ENCODE assay signal across 12 mouse cellular contexts in the genomic region with DNA sequence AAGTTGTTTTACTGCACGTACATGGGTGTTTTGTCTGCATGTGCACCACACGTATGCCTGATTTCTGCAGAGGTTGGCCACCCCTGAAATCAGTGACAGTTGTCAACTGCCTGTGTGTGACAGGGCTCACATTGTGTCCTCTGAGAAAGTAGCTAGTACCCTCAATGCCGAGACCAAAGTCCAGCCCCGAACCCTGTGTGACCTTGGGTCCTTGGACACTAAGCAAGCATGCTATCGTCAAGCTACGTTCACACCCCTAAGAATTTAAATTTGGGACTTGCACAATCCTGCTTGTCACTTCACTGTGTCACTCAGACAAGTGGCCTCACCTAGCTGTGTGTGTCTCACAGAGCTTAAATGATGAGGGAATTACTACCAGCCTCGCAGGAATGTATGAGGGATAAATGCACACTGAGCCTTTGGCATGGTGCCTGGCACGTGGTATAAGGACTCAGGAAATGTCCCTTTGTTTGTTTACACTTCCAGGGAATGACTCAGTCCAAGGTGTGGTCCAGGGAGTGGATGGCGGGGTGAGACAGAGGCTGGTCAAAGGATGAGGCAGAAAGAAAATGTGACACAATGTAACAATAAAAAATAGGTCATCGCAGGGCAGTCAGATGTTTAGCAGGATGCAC. TPM values are rescaled to one million over a fixed set of nuclear protein-coding genes. Genes with fewer than 3 reads are reported as not detected.
DNase-seq lines count a peak whose midpoint lies in the region; ATAC-seq lines count a peak whose summit lies in the region.
"Had no signal": no experiment of that assay in that cellular context is flagged by ENCODE, and none has a peak within 500 bp of the region (broad histone marks: within the 10 kb centered on the region; RNA-seq: fewer than 3 reads in every experiment).

No protein-coding gene starts in this region.

- H3K36me3 ChIP-seq in heart, embryonic 15.5 days: peaks cover 11% of the 10 kb centered on the region; the same call in 1 of the 2 replicates
- 0 out of 2 replicates have a peak, but pooled peaks cover 5% of the 10 kb centered on the region for H3K36me3 ChIP-seq in intestine, embryonic 14.5 days (ENCODE audit: control insufficient read depth, insufficient read depth, low read length)
- no peaks in the 10 kb centered on the region for H3K36me3 ChIP-seq in forebrain, embryonic 11.5 days (ENCODE audit: control insufficient read depth, insufficient read depth, low read length)
- H3K36me3 ChIP-seq in midbrain, embryonic 16.5 days (ENCODE audit: control insufficient read depth, insufficient read depth, low read length): peaks cover 12% of the 10 kb centered on the region

- H3K27me3 ChIP-seq in heart, embryonic 15.5 days: 0 out of 2 replicates have a peak, but pooled peaks cover 3% of the 10 kb centered on the region
- H3K27me3 ChIP-seq in intestine, embryonic 14.5 days (replicated peaks; ENCODE audit: control insufficient read depth, insufficient read depth, low read length): no peaks in the 10 kb centered on the region
- no peaks in the 10 kb centered on the region for H3K27me3 ChIP-seq in forebrain, embryonic 11.5 days (ENCODE audit: control insufficient read depth, insufficient read depth, low read length)
- H3K27me3 ChIP-seq in midbrain, embryonic 16.5 days (ENCODE audit: control insufficient read depth, insufficient read depth, low read depth, low read length): no peaks in the 10 kb centered on the region
- H3K27me3 ChIP-seq: forebrain, embryonic 12.5 days; limb, embryonic 13.5 days had no signal

- H3K4me1 ChIP-seq in heart, embryonic 15.5 days (replicated peaks): peaks cover 7% of the 10 kb centered on the region
- no peaks in the 10 kb centered on the region; the same call in 1 of the 2 replicates for H3K4me1 ChIP-seq in intestine, embryonic 14.5 days (replicated peaks; ENCODE audit: control insufficient read depth, insufficient read depth, low read length)
- H3K4me1 ChIP-seq in forebrain, embryonic 11.5 days (replicated peaks; ENCODE audit: control insufficient read depth, insufficient read depth, low read length): no peaks in the 10 kb centered on the region
- H3K4me1 ChIP-seq in midbrain, embryonic 16.5 days (ENCODE audit: control insufficient read depth, insufficient read depth, low read length): no peaks in the 10 kb centered on the region
- H3K4me1 ChIP-seq: forebrain, embryonic 12.5 days; limb, embryonic 13.5 days had no signal

- no peaks in the 10 kb centered on the region for H3K9me3 ChIP-seq in heart, embryonic 15.5 days (replicated peaks)
- H3K9me3 ChIP-seq in intestine, embryonic 14.5 days (ENCODE audit: control insufficient read depth, low read length): no peaks in the 10 kb centered on the region
- no peaks in the 10 kb centered on the region for H3K9me3 ChIP-seq in forebrain, embryonic 11.5 days (ENCODE audit: control insufficient read depth, low read length)
- H3K9me3 ChIP-seq in midbrain, embryonic 16.5 days (replicated peaks; ENCODE audit: control insufficient read depth, low read length, poor library complexity, severe bottlenecking): peaks cover 4% of the 10 kb centered on the region; the same call in 1 of the 2 replicates
- H3K9me3 ChIP-seq: forebrain, embryonic 12.5 days; heart, embryonic 13.5 days; limb, embryonic 13.5 days had no signal

- H3K9ac ChIP-seq in heart, embryonic 15.5 days: no peak overlapping the region
- H3K9ac ChIP-seq in intestine, embryonic 14.5 days (ENCODE audit: low read length): no peak overlapping the region
- no peak overlapping the region for H3K9ac ChIP-seq in forebrain, embryonic 11.5 days (ENCODE audit: low read length)
- no peak overlapping the region for H3K9ac ChIP-seq in midbrain, embryonic 16.5 days (ENCODE audit: low read depth, low read length)
- H3K9ac ChIP-seq: forebrain, embryonic 12.5 days; heart, embryonic 13.5 days; limb, embryonic 13.5 days had no signal

- DNase-seq in heart, adult 8-10 months (ENCODE audit: low spot score): no peak
- DNase-seq in 416B (ENCODE audit: low read depth) (peak; percentile 47), adipocyte (ENCODE audit: low spot score) (no peak)
- peak; percentile 62 for DNase-seq in intestine, embryonic 14.5 days (ENCODE audit: low spot score)
- peak; percentile 77 for DNase-seq in lung, postnatal 10 days
- DNase-seq in forebrain, embryonic 11.5 days (ENCODE audit: low spot score): no peak
- DNase-seq: adrenal gland, postnatal 10 days had no signal

- H3K27ac ChIP-seq in heart, embryonic 15.5 days: no peak overlapping the region
- H3K27ac ChIP-seq in intestine, embryonic 14.5 days (ENCODE audit: low read depth): no peak overlapping the region
- no peak overlapping the region for H3K27ac ChIP-seq in forebrain, embryonic 11.5 days (ENCODE audit: low read depth, low read length)
- H3K27ac ChIP-seq in midbrain, embryonic 16.5 days (ENCODE audit: low read length): no peak overlapping the region
- H3K27ac ChIP-seq: forebrain, embryonic 12.5 days; heart, embryonic 13.5 days; limb, embryonic 13.5 days had no signal

- H3K4me3 ChIP-seq in heart, embryonic 15.5 days: no peak overlapping the region
- H3K4me3 ChIP-seq in intestine, embryonic 14.5 days (ENCODE audit: low read depth, low read length): no peak overlapping the region
- H3K4me3 ChIP-seq in forebrain, embryonic 11.5 days (ENCODE audit: low read depth, low read length): no peak overlapping the region
- no peak overlapping the region for H3K4me3 ChIP-seq in midbrain, embryonic 16.5 days (ENCODE audit: low read depth, low read length)
- H3K4me3 ChIP-seq: forebrain, embryonic 12.5 days; heart, embryonic 13.5 days; limb, embryonic 13.5 days had no signal

- no peak overlapping the region for H3K4me2 ChIP-seq in heart, embryonic 15.5 days
- no peak overlapping the region for H3K4me2 ChIP-seq in intestine, embryonic 14.5 days (ENCODE audit: low read length)
- no peak overlapping the region for H3K4me2 ChIP-seq in forebrain, embryonic 11.5 days (ENCODE audit: low read depth, low read length, severe bottlenecking)
- no peak overlapping the region for H3K4me2 ChIP-seq in midbrain, embryonic 16.5 days (ENCODE audit: low read length)
- H3K4me2 ChIP-seq: forebrain, embryonic 12.5 days; heart, embryonic 13.5 days; limb, embryonic 13.5 days had no signal

- ATAC-seq in heart, embryonic 15.5 days (replicated peaks; ENCODE audit: insufficient number of reproducible peaks, insufficient read depth, low FRiP score, low read depth): 0 out of 2 replicates have a peak, but pooled peaks have one; percentile 27
- peak; percentile 81 for ATAC-seq in intestine, embryonic 14.5 days (replicated peaks; ENCODE audit: low FRiP score, low TSS enrichment, low read depth)
- no peak for ATAC-seq in forebrain, embryonic 11.5 days (replicated peaks; ENCODE audit: low FRiP score)
- ATAC-seq in midbrain, embryonic 16.5 days: no peak

- 39% methylated on average over 10 of the region's 10 CpGs for WGBS in heart, embryonic 15.5 days
- WGBS in intestine, embryonic 14.5 days: 53% methylated on average over 10 of the region's 10 CpGs
- 81% methylated on average over 10 of the region's 10 CpGs for WGBS in forebrain, embryonic 11.5 days
- 67% methylated on average over 10 of the region's 10 CpGs for WGBS in midbrain, embryonic 16.5 days

RNA-seq across cellular contexts. Expression of a gene that starts 18.0 kb away (rescaled TPM):
- 0.49 and 1.9 TPM in 2 replicates for polyA plus RNA-seq in heart, embryonic 15.5 days (2015; fragmentation: Nextera tagmentation; extraction: Ambion mirVana)
- under 1 TPM; 0.49 to 0.72 (median 0.55) TPM for total RNA-seq in heart, adult 8-10 months (2022)
- polyA plus RNA-seq in intestine, embryonic 14.5 days (2014; fragmentation: Nextera tagmentation; extraction: Ambion mirVana): 2.1 and 2.2 TPM in 2 replicates
- polyA plus RNA-seq in forebrain, embryonic 11.5 days (2014; fragmentation: Nextera tagmentation; extraction: Ambion mirVana): 16.8 and 19.9 TPM in 2 replicates
- polyA plus RNA-seq in midbrain, embryonic 16.5 days (2015; fragmentation: Nextera tagmentation; extraction: Ambion mirVana): 42.9 and 56.4 TPM in 2 replicates

RNA-seq across cellular contexts. Expression of a gene that starts 22.9 kb away (rescaled TPM):
- 6.6 and 9.5 TPM in 2 replicates for polyA plus RNA-seq in heart, embryonic 15.5 days (2015; fragmentation: Nextera tagmentation; extraction: Ambion mirVana)
- 10 to 100 TPM; 14.0 to 23.0 (median 17.2) TPM for total RNA-seq in heart, adult 8-10 months (2022)
- 8.0 and 9.0 TPM in 2 replicates for polyA plus RNA-seq in intestine, embryonic 14.5 days (2014; fragmentation: Nextera tagmentation; extraction: Ambion mirVana)
- 11.2 TPM in 2 replicates for polyA plus RNA-seq in forebrain, embryonic 11.5 days (2014; fragmentation: Nextera tagmentation; extraction: Ambion mirVana)
- 14.1 and 14.6 TPM in 2 replicates for polyA plus RNA-seq in midbrain, embryonic 16.5 days (2015; fragmentation: Nextera tagmentation; extraction: Ambion mirVana)

RNA-seq across cellular contexts. Expression of a gene that starts 23.7 kb away (rescaled TPM):
- 1.7 and 2.9 TPM in 2 replicates for polyA plus RNA-seq in heart, embryonic 15.5 days (2015; fragmentation: Nextera tagmentation; extraction: Ambion mirVana)
- total RNA-seq in heart, adult 8-10 months (2022): 10 to 100 TPM in 2 of 4 experiments, 1 to 10 TPM in 2; 9.0 to 12.3 (median 9.9) TPM
- 3.9 and 4.2 TPM in 2 replicates for polyA plus RNA-seq in intestine, embryonic 14.5 days (2014; fragmentation: Nextera tagmentation; extraction: Ambion mirVana)
- polyA plus RNA-seq in forebrain, embryonic 11.5 days (2014; fragmentation: Nextera tagmentation; extraction: Ambion mirVana): 3.5 and 3.8 TPM in 2 replicates
- polyA plus RNA-seq in midbrain, embryonic 16.5 days (2015; fragmentation: Nextera tagmentation; extraction: Ambion mirVana): 1.7 TPM in 2 replicates

RNA-seq across cellular contexts. Expression of a gene that starts 40.1 kb away (rescaled TPM):
- polyA plus RNA-seq in heart, embryonic 15.5 days (2015; fragmentation: Nextera tagmentation; extraction: Ambion mirVana): 6.6 and 9.8 TPM in 2 replicates
- 10 to 100 TPM; 66.1 to 71.3 (median 68.3) TPM for total RNA-seq in heart, adult 8-10 months (2022)
- polyA plus RNA-seq in intestine, embryonic 14.5 days (2014; fragmentation: Nextera tagmentation; extraction: Ambion mirVana): 13.2 and 13.6 TPM in 2 replicates
- polyA plus RNA-seq in forebrain, embryonic 11.5 days (2014; fragmentation: Nextera tagmentation; extraction: Ambion mirVana): 14.0 and 16.6 TPM in 2 replicates
- 16.2 and 17.8 TPM in 2 replicates for polyA plus RNA-seq in midbrain, embryonic 16.5 days (2015; fragmentation: Nextera tagmentation; extraction: Ambion mirVana)

RNA-seq across cellular contexts. Expression of a gene that starts 53.1 kb away (rescaled TPM):
- 12.1 and 13.2 TPM in 2 replicates for polyA plus RNA-seq in heart, embryonic 15.5 days (2015; fragmentation: Nextera tagmentation; extraction: Ambion mirVana)
- 10 to 100 TPM; 17.2 to 22.5 (median 21.2) TPM for total RNA-seq in heart, adult 8-10 months (2022)
- 19.9 and 22.0 TPM in 2 replicates for polyA plus RNA-seq in intestine, embryonic 14.5 days (2014; fragmentation: Nextera tagmentation; extraction: Ambion mirVana)
- 14.6 and 17.5 TPM in 2 replicates for polyA plus RNA-seq in forebrain, embryonic 11.5 days (2014; fragmentation: Nextera tagmentation; extraction: Ambion mirVana)
- polyA plus RNA-seq in midbrain, embryonic 16.5 days (2015; fragmentation: Nextera tagmentation; extraction: Ambion mirVana): 2.3 and 2.8 TPM in 2 replicates

Comparison
In these comparisons a context has a peak if more than half of its experiments do, and no peak if none do; other contexts are left out.
1. ATAC-seq: peak in heart, embryonic 15.5 days (single experiment) and intestine, embryonic 14.5 days (single experiment); none in forebrain, embryonic 11.5 days (single experiment) and midbrain, embryonic 16.5 days (single experiment).
2. DNase-seq: peak in 416B (single experiment), intestine, embryonic 14.5 days (single experiment) and lung, postnatal 10 days (single experiment); none in heart, adult 8-10 months (single experiment), adipocyte (single experiment) and forebrain, embryonic 11.5 days (single experiment).